Mouse (Mus musculus) hindbrain, embryonic 15.5 days (tissue): ENCODE data around the gene Palm3. TPM values are rescaled to one million over a fixed set of nuclear protein-coding genes. Genes with fewer than 3 reads are reported as not detected.
A peak's percentile ranks its signal among the peaks of the same experiment; 100 is the strongest.

Experiments used
- ATAC-seq: fragments of 200-750 bp; cut with Nextera tagmentation; 2 replicates; pipeline ENCODE4 v1.8.0; 2017; ENCODE audit warnings: low read depth, moderate number of reproducible peaks, moderate TSS enrichment; ENCODE audit not compliant: low FRiP score
- H3K27ac ChIP-seq: fragments of 300-500 bp; sonication (generic); replicated peaks from 2 replicates; pipeline ENCODE4 v1.5.1; 2015; ENCODE audit warnings: mild to moderate bottlenecking, inconsistent platforms
- H3K27me3 ChIP-seq: fragments of 300-500 bp; sonication (generic); 2 replicates; pipeline ENCODE4 v1.6.1; 2015; ENCODE audit warnings: control low read depth, inconsistent platforms
- H3K36me3 ChIP-seq: fragments of 300-500 bp; sonication (generic); 2 replicates; pipeline ENCODE4 v1.6.1; 2015; ENCODE audit warnings: control low read depth, inconsistent platforms
- H3K4me1 ChIP-seq: fragments of 300-500 bp; sonication (generic); replicated peaks from 2 replicates; pipeline ENCODE4 v1.6.1; 2015; ENCODE audit warnings: control low read depth, inconsistent platforms
- H3K4me2 ChIP-seq: fragments of 300-500 bp; sonication (generic); 2 replicates; pipeline ENCODE4 v1.6.1; 2015; ENCODE audit warnings: moderate library complexity, mild to moderate bottlenecking, inconsistent platforms
- H3K4me3 ChIP-seq: fragments of 300-500 bp; sonication (generic); 2 replicates; pipeline ENCODE4 v1.5.1; 2015; ENCODE audit warnings: mild to moderate bottlenecking, inconsistent platforms
- H3K9ac ChIP-seq: fragments of 300-500 bp; sonication (generic); 2 replicates; pipeline ENCODE4 v1.6.1; 2015; ENCODE audit warnings: inconsistent platforms
- H3K9me3 ChIP-seq: fragments of 300-500 bp; sonication (generic); 2 replicates; pipeline ENCODE4 v1.6.1; 2016; ENCODE audit warnings: control low read depth, inconsistent platforms
- WGBS: fragments of 180-500 bp; shearing (Covaris S2); methylation state at CpG from one replicate; pipeline ENCODE4 v1.1.7; 2015; 5-methylcytosine and 5-hydroxymethylcytosine counted together
- polyA plus RNA-seq: library from polyadenylated mRNA; unstranded; fragments of >200 nt; fragmentation: Nextera tagmentation; extraction: Ambion mirVana; gene quantifications from 2 replicates; pipeline ENCODE4 v1.2.1, GENCODE M21; 2015

Gene Palm3
- polyA plus RNA-seq, 1 experiment from 2014 or later = 8.8 TPM

DNA sequence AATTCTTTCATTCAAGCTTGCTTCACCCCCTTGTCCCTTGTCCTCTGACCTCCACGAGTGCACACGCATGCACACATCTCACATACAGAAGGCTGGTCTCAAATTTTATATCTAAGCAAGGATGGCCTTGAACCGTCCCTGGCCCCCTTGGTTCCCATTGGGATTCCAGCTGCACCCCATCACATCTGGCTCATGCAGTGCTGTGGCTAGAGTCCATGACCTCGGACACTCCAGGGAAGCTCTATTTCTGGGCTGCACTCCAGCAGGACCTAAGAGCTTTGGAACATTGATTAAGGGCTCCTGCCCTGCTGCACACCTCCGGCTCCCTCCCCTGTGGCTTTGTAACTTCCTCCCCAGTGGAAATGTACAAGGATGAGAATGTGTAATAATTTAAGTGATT, 16.7 kb downstream of the Palm3 start:
- H3K4me1 ChIP-seq = peaks cover 12% of the 10 kb centered on the region
- no peaks in the 10 kb centered on the region for H3K36me3 ChIP-seq
- no peak overlapping the region for H3K4me3 ChIP-seq
- WGBS = 80% methylated on average over 5 of the region's 5 CpGs
- H3K27me3 ChIP-seq = peaks cover 27% of the 10 kb centered on the region
- ATAC-seq = no peak
- H3K27ac ChIP-seq = no peak overlapping the region
- no peak overlapping the region for H3K4me2 ChIP-seq
- no peaks in the 10 kb centered on the region for H3K9me3 ChIP-seq
- no peak overlapping the region for H3K9ac ChIP-seq

DNA sequence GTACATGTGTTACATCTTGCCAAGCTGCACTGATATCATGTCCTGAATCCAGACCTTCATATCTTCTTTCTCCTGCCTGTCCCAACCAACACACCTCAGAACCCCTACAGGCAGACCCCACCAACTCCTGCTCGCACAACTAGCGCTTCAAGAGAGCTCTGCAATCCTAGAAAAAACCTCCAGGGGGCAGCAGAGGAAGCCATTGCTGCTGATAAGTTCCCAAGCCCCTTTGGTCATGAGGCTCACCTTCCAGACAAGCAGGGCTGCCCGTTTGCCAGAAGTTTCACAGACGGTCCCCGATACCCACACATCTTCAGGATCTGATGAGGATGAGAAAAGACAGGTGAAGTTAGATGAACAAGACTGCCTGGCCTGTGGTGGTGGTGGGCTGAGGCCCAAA, 17.8 kb downstream of the Palm3 start:
- Histone ChIP-seq H3K27ac (no peak overlapping the region), H3K27me3 (peaks cover 36% of the 10 kb centered on the region), H3K9ac (no peak overlapping the region), H3K4me3 (no peak overlapping the region), H3K4me2 (no peak overlapping the region), H3K9me3 (no peaks in the 10 kb centered on the region), H3K36me3 (no peaks in the 10 kb centered on the region), H3K4me1 (peaks cover 12% of the 10 kb centered on the region)
- WGBS = 5% methylated on average over 5 of the region's 5 CpGs
- no peak for ATAC-seq

DNA sequence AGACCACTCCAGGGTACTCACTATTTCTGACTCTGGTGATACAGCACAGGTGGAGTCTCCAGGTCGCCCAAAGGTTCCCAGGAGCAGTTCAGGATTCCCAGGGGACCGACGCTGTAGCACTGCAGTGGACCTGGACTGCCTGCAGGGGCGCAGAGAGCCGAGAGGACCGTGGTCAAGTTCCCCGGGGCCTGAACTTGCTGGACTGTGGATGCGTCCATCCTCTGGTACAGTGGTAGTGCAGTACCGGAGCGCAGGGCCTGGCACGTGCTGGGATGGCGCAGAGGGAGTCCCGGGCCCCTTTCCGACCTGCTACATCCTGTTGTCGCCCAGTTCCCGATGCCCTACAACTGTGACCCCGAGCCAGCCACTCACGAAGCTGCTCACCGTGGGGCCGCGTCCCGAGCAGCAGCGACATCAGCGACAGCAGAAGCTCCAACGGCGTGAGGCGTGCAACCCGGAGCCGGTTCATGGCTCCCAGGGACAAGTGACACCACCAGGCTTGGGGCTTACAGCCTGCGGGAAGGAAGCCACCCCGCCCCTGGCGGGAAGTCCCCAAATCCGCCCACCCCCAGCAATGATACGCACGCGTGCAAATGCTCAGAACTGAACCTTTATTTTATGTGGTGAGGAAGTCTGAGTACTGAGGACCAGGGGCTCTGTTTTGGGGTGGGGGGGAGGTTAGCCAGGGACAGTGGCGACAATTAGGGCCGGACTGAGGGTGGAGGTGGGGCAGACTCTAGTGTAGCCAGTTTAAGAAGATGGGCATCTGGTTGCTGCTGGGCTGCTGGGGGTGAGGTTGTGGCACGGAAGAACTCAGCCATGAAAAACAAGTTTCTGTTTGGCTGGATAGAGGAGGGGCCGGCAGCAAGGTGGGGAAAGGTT, 21.0 kb downstream of the Palm3 start, which contains the start of gene Il27ra:
TSS of gene Il27ra (minus strand) at position 524 of the 882 bp plus-strand sequence.
- H3K27ac ChIP-seq = no peak within 1 kb of the TSS
- H3K27me3 ChIP-seq = peaks cover 54% of the 10 kb centered on the region
- peak within 1 kb of the TSS; percentile 33 for H3K4me3 ChIP-seq
- H3K9me3 ChIP-seq = no peaks in the 10 kb centered on the region
- peak within 1 kb of the TSS; percentile 35; the same call in 1 of the 2 replicates for H3K9ac ChIP-seq
- peak; percentile 65 for ATAC-seq
- 3% methylated on average over 39 of the region's 40 CpGs for WGBS
- no peaks in the 10 kb centered on the region for H3K36me3 ChIP-seq
- H3K4me1 ChIP-seq = peaks cover 19% of the 10 kb centered on the region
- peak within 1 kb of the TSS; percentile 67 for H3K4me2 ChIP-seq

DNA sequence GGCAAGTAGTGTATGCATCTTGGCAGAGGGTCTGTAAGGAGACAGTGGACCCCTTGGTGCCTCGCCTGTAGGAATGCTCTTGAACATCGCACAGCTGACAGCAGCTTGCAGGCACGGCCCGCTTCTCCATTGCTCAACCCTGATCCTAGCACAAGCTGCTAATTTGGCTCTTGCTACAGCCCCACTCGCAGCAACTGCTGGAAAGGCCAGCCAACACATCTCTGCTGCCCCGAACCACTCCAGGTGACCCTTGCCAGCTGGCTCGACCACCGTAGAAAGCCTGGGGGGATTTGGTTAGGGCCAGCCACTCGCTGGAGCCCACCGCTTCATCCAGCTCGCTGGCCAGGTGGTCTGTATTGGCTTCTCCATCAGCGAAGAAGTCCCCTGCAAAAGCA, 21.7 kb downstream of the Palm3 start:
- H3K36me3 ChIP-seq = no peaks in the 10 kb centered on the region
- H3K27ac ChIP-seq = no peak overlapping the region
- peaks cover 19% of the 10 kb centered on the region for H3K4me1 ChIP-seq
- peak overlapping the region; percentile 67 for H3K4me2 ChIP-seq
- H3K27me3 ChIP-seq = peaks cover 54% of the 10 kb centered on the region
- no peaks in the 10 kb centered on the region for H3K9me3 ChIP-seq
- 39% methylated on average over 12 of the region's 12 CpGs for WGBS
- no peak for ATAC-seq
- H3K9ac ChIP-seq = no peak overlapping the region
- H3K4me3 ChIP-seq = no peak overlapping the region

DNA sequence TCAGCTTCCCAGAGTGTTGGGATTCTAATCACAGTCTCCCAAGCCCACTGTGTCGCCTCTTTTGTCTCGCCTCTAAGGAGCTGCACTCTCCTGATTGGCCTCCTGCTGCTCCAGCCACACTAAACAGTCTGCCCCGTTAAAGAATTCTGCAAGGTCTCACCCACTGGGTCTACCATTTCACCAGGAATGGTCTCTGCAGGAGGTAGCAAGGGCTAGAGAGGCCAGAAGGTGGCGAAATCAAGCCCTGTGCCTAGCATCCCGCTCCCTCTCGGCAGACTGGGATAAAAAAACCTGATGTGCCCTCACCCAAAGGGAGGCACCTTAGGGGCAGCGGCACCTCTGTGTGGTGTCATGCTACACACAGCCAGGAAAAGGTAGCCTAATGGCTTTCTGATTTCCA, 22.8 kb downstream of the Palm3 start:
- H3K36me3 ChIP-seq = no peaks in the 10 kb centered on the region
- no peak overlapping the region for H3K27ac ChIP-seq
- H3K9ac ChIP-seq = no peak overlapping the region
- no peaks in the 10 kb centered on the region for H3K9me3 ChIP-seq
- WGBS = 4% methylated on average over 7 of the region's 7 CpGs
- no peak overlapping the region for H3K4me3 ChIP-seq
- no peak for ATAC-seq
- H3K4me2 ChIP-seq = no peak overlapping the region
- peaks cover 19% of the 10 kb centered on the region for H3K4me1 ChIP-seq
- H3K27me3 ChIP-seq = peaks cover 54% of the 10 kb centered on the region

DNA sequence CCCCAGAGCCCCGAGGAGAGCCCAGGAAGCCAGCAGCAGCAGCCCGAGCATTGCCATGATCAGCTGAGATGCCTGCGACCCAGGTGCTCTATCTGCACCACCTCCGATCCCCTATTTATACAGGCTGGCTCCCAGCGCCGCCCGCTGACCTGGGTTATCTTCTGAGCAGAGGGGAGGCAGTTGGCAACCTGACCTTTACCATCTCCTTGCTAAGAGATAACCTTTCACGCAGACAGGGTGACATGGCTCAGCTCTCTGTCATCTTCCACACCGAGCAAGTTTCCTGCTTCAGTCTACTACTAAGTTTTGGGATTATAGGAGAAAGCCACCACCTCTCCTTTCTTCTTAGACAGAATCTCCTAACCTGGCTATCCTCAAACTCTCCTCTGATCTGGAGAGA, 23.6 kb downstream of the Palm3 start, which contains the start of gene Rln3:
TSS of gene Rln3 (minus strand) at position 101 of the 400 bp plus-strand sequence.
- H3K9ac ChIP-seq = no peak within 1 kb of the TSS
- WGBS = 10% methylated on average over 9 of the region's 9 CpGs
- ATAC-seq = no peak
- H3K4me2 ChIP-seq = no peak within 1 kb of the TSS
- peaks cover 19% of the 10 kb centered on the region for H3K4me1 ChIP-seq
- no peak within 1 kb of the TSS for H3K27ac ChIP-seq
- no peak within 1 kb of the TSS for H3K4me3 ChIP-seq
- H3K36me3 ChIP-seq = no peaks in the 10 kb centered on the region
- H3K27me3 ChIP-seq = peaks cover 54% of the 10 kb centered on the region
- H3K9me3 ChIP-seq = no peaks in the 10 kb centered on the region

DNA sequence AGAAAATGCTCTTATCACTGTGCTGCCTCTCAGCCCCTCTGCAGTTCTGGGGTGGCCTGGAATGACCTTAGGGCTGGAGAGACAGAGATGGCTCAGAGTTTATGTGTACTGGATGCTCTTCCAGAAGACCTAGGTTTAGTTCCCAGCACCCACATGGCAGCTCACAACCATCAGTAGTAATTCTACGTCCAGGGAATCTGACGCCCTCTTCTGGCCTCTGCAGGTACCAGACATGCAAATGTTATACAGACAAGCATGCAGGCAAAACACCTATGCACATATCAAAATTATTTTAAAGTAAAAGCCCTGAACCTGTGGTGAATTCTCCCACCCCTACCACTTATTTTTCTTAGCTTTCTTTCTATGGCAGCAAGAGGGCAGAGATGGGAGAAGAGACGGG, 25.2 kb downstream of the Palm3 start:
- no peak for ATAC-seq
- Histone ChIP-seq H3K9me3 (no peaks in the 10 kb centered on the region), H3K4me2 (no peak overlapping the region), H3K4me3 (no peak overlapping the region), H3K9ac (no peak overlapping the region), H3K27me3 (peaks cover 42% of the 10 kb centered on the region), H3K4me1 (peaks cover 19% of the 10 kb centered on the region), H3K27ac (no peak overlapping the region), H3K36me3 (no peaks in the 10 kb centered on the region)
- 81% methylated on average over 3 of the region's 3 CpGs for WGBS

DNA sequence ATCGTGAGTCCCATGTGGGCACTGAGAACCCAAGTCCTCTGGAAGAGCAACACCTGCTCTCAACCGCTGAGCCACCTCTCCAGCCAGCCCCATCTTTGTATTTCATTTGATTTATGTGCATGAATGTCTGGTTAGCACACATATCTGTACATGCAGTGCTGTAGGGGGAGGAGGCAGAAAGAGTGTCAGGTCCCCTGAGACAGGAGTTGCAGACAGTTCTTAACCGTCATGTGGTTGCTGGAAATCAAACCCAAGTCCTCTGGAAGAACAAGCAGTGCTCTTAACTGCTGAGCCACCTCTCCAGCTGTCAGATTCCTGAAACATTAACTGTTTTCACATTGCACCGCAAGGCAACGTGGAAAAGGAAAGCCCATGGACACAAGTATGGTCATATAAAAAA, 26.9 kb downstream of the Palm3 start:
- WGBS = 85% methylated on average over 5 of the region's 5 CpGs
- no peak overlapping the region for H3K4me2 ChIP-seq
- H3K9me3 ChIP-seq = no peaks in the 10 kb centered on the region
- no peak for ATAC-seq
- H3K9ac ChIP-seq = no peak overlapping the region
- peaks cover 26% of the 10 kb centered on the region for H3K27me3 ChIP-seq
- no peaks in the 10 kb centered on the region for H3K36me3 ChIP-seq
- no peak overlapping the region for H3K27ac ChIP-seq
- no peak overlapping the region for H3K4me3 ChIP-seq
- 0 out of 2 replicates have a peak, but pooled peaks cover 7% of the 10 kb centered on the region for H3K4me1 ChIP-seq

DNA sequence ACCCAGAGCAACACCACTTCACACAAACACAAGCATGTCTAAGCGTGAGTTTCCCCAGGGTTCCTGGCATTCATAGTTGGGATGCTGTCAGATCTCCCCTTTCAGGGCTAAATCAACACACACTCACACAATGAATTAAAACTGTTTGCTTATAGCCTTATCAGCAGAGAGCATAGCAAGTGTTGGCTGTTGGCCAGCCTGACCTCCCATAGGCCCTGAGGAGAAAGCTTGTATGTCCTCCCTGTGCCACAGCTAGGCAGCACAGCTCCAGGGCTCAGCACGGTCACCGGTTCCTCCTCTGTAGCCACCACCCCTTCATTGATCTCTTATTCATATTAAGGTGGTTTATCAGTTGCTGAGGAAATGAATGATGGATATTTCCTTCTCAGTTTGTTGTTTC, 31.5 kb downstream of the Palm3 start:
- no peak overlapping the region for H3K4me2 ChIP-seq
- 69% methylated on average over 3 of the region's 3 CpGs for WGBS
- H3K9ac ChIP-seq = no peak overlapping the region
- H3K36me3 ChIP-seq = no peaks in the 10 kb centered on the region
- no peaks in the 10 kb centered on the region for H3K4me1 ChIP-seq
- no peaks in the 10 kb centered on the region for H3K27me3 ChIP-seq
- H3K27ac ChIP-seq = no peak overlapping the region
- ATAC-seq = no peak
- no peaks in the 10 kb centered on the region for H3K9me3 ChIP-seq
- H3K4me3 ChIP-seq = no peak overlapping the region

DNA sequence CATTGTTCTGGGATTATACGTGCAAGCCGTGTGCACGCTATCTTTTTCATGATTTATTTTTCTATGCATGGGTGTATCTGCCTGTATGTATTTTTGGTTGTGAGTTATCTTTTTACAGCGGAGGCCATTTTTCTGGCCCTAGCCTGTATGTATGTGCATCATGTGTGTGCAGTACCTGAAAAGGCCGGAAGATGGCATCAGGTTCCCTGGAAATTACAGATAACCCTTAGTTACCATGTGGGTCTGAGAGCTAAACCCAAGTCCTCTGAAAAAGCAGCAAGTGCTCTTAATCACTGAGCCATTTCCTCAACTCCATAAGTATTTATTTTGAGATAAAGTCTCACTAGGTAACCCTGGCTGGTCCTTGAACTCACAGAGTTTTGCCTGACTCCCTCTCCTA, 32.0 kb downstream of the Palm3 start:
- no peaks in the 10 kb centered on the region for H3K4me1 ChIP-seq
- WGBS = 97% methylated on average over 5 of the region's 5 CpGs
- no peak overlapping the region for H3K9ac ChIP-seq
- no peak overlapping the region for H3K27ac ChIP-seq
- H3K9me3 ChIP-seq = no peaks in the 10 kb centered on the region
- no peak overlapping the region for H3K4me2 ChIP-seq
- H3K4me3 ChIP-seq = no peak overlapping the region
- no peaks in the 10 kb centered on the region for H3K36me3 ChIP-seq
- H3K27me3 ChIP-seq = no peaks in the 10 kb centered on the region
- ATAC-seq = no peak

DNA sequence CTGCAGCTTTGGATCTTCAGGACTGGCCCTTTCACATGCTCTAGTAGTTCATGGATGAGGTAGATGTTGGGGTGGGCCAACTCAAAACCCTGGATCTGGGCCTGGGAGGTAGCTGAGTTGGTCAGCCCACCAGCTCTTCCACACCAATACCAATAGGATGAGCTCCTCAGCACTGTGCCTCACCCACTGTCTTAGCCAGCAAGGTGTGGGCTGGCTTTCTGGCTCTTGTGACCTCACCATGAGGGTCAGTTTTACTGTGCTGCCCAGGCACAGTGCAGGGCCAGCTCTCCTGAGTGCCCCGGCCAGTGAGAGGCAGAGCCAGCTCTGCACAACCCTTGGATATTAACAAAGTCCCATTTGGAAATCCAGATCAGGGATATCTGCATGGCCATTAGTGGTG, 36.6 kb downstream of the Palm3 start:
- Histone ChIP-seq H3K4me3 (no peak overlapping the region), H3K36me3 (no peaks in the 10 kb centered on the region), H3K27ac (no peak overlapping the region), H3K9me3 (no peaks in the 10 kb centered on the region), H3K4me1 (no peaks in the 10 kb centered on the region), H3K9ac (no peak overlapping the region), H3K27me3 (no peaks in the 10 kb centered on the region), H3K4me2 (no peak overlapping the region)
- 95% methylated on average over 1 of the region's 1 CpGs for WGBS
- no peak for ATAC-seq

DNA sequence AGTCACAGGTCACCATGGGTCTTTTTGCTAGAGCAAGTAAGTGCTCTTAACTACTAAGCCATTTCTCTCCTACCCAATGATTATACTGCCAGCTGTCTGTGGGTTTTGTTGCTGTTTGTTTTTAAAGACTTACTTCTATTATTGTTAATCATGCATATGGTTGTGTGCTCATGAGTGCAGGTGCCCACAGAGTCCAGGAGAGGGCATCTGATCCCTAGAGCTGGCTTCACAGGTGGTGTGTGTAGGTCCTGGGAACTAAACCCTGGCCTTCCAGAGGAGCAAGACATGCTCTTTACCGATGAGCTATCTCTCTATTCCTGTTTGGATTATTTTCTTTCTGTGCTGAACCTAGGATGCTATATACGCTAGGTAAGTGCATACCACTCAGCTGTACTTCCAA, 38.0 kb downstream of the Palm3 start:
- Histone ChIP-seq H3K9ac (no peak overlapping the region), H3K9me3 (no peaks in the 10 kb centered on the region), H3K4me1 (no peaks in the 10 kb centered on the region), H3K4me3 (no peak overlapping the region), H3K27ac (no peak overlapping the region), H3K4me2 (no peak overlapping the region), H3K27me3 (no peaks in the 10 kb centered on the region), H3K36me3 (no peaks in the 10 kb centered on the region)
- ATAC-seq = no peak
- 79% methylated on average over 2 of the region's 2 CpGs for WGBS
